Comparison of ENCODE assay signal across 8 mouse cellular contexts in the genomic region with DNA sequence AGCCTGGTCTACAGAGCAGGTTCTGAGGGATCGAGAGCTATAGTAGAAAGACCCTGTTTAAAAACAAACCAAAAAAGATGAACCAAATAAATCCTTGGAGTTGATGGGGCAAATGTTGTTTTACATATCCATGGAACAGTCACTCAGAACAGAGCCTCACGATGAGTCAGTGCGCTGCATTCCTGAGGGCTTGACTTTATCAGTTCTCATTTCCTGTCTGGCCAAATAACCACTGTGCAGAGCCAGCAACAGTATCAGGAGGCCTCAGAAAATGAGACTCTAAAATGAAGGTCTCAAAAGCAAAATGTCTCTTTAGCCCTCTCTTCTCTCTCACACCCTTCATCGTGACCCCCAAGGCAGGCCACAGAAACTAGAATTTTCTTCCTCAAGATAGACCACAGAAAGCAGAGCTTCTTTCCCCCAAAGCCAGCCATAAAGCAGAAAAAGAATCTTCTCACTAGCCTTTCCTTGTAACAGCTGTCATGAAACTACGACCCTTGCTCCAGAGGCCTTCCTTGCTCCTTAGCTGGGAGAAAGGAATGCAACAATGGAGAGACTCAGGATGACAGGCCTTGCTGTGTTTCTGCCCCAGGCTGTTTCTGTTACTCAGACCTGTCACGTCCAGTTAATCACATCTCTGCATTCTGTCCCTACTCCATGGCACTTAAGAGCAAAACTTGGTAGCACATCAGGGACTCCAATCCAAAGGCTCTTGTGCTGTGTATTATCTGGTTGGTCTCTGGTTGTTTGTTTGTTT. TPM values are rescaled to one million over a fixed set of nuclear protein-coding genes. Genes with fewer than 3 reads are reported as not detected.
DNase-seq lines count a peak whose midpoint lies in the region; ATAC-seq and TF ChIP-seq lines count a peak whose summit lies in the region.

No protein-coding gene starts in this region.

- no peak for DNase-seq in hindbrain, embryonic 11.5 days (ENCODE audit: low spot score)
- DNase-seq in NIH3T3 (ENCODE audit: low read depth), result peak; percentile 91
- peak; percentile 73 for DNase-seq in heart, adult 8-10 months (ENCODE audit: low spot score)
- no peak for DNase-seq in layer of hippocampus, adult 2 months (ENCODE audit: low spot score in 2 of 2)
- no peak for DNase-seq in cerebellum, adult 9-10 months
- no peak for DNase-seq in T-cell, adult 2 months (ENCODE audit: low spot score)

- H3K9me3 ChIP-seq in hindbrain, embryonic 16.5 days (ENCODE audit: control insufficient read depth, low read length), result no peaks in the 10 kb centered on the region
- no peaks in the 10 kb centered on the region for H3K9me3 ChIP-seq in hindbrain, embryonic 11.5 days (ENCODE audit: control insufficient read depth, low read length)
- H3K9me3 ChIP-seq in liver, embryonic 12.5 days (replicated peaks), result no peaks in the 10 kb centered on the region

- H3K27ac ChIP-seq in hindbrain, embryonic 16.5 days (ENCODE audit: low read depth, low read length), result no peak overlapping the region
- H3K27ac ChIP-seq in hindbrain, embryonic 11.5 days (ENCODE audit: low read depth, low read length), result no peak overlapping the region
- H3K27ac ChIP-seq in liver, embryonic 12.5 days, result peak overlapping the region; percentile 54
- no peak overlapping the region for H3K27ac ChIP-seq in layer of hippocampus, adult 2 months

- no peaks in the 10 kb centered on the region; the same call in 1 of the 2 replicates for H3K4me1 ChIP-seq in hindbrain, embryonic 16.5 days (ENCODE audit: control insufficient read depth, insufficient read depth, low read depth, low read length)
- H3K4me1 ChIP-seq in hindbrain, embryonic 11.5 days (replicated peaks; ENCODE audit: control insufficient read depth, insufficient read depth, low read length), result no peaks in the 10 kb centered on the region
- H3K4me1 ChIP-seq in liver, embryonic 12.5 days, result peaks cover 18% of the 10 kb centered on the region

- H3K4me3 ChIP-seq in hindbrain, embryonic 16.5 days (ENCODE audit: low read length), result no peak overlapping the region
- no peak overlapping the region for H3K4me3 ChIP-seq in hindbrain, embryonic 11.5 days (ENCODE audit: low read depth, low read length)
- no peak overlapping the region for H3K4me3 ChIP-seq in liver, embryonic 12.5 days
- H3K4me3 ChIP-seq in layer of hippocampus, adult 2 months, result no peak overlapping the region

- H3K36me3 ChIP-seq in hindbrain, embryonic 16.5 days (ENCODE audit: control insufficient read depth, insufficient read depth, low read length), result no peaks in the 10 kb centered on the region
- no peaks in the 10 kb centered on the region for H3K36me3 ChIP-seq in hindbrain, embryonic 11.5 days (ENCODE audit: control insufficient read depth, insufficient read depth, low read length)
- no peaks in the 10 kb centered on the region for H3K36me3 ChIP-seq in liver, embryonic 12.5 days

- no peaks in the 10 kb centered on the region; the same call in 1 of the 2 replicates for H3K27me3 ChIP-seq in hindbrain, embryonic 16.5 days (replicated peaks; ENCODE audit: control insufficient read depth, insufficient read depth, low read length)
- no peaks in the 10 kb centered on the region for H3K27me3 ChIP-seq in hindbrain, embryonic 11.5 days (ENCODE audit: control insufficient read depth, insufficient read depth, low read length)
- no peaks in the 10 kb centered on the region for H3K27me3 ChIP-seq in liver, embryonic 12.5 days (replicated peaks)

- no peak for TF ChIP-seq CTCF in layer of hippocampus, adult 2 months (conservative IDR thresholded peaks at IDR 0.05)

- ATAC-seq in hindbrain, embryonic 16.5 days, result no peak
- no peak for ATAC-seq in hindbrain, embryonic 11.5 days (ENCODE audit: low FRiP score)
- no peak; the same call in 1 of the 2 replicates for ATAC-seq in liver, embryonic 12.5 days

- 68% methylated on average over 6 of the region's 6 CpGs for WGBS in hindbrain, embryonic 16.5 days
- 70% methylated on average over 6 of the region's 6 CpGs for WGBS in hindbrain, embryonic 11.5 days
- 43% methylated on average over 6 of the region's 6 CpGs for WGBS in liver, embryonic 12.5 days (ENCODE audit: insufficient replicate concordance)

- no peak overlapping the region for H3K4me2 ChIP-seq in hindbrain, embryonic 16.5 days (ENCODE audit: low read length)
- no peak overlapping the region for H3K4me2 ChIP-seq in hindbrain, embryonic 11.5 days (replicated peaks; ENCODE audit: low read depth, low read length)
- H3K4me2 ChIP-seq in liver, embryonic 12.5 days, result no peak overlapping the region

- peak overlapping the region; percentile 22; the same call in 1 of the 2 replicates for H3K9ac ChIP-seq in hindbrain, embryonic 16.5 days (ENCODE audit: low read depth, low read length)
- no peak overlapping the region for H3K9ac ChIP-seq in hindbrain, embryonic 11.5 days (ENCODE audit: low read depth, low read length)
- H3K9ac ChIP-seq in liver, embryonic 12.5 days, result no peak overlapping the region

RNA-seq across cellular contexts. Expression of a gene that starts 5.7 kb away (rescaled TPM):
- 46.6 and 48.4 TPM in 2 replicates for polyA plus RNA-seq in hindbrain, embryonic 16.5 days (2015; fragmentation: Nextera tagmentation; extraction: Ambion mirVana)
- polyA plus RNA-seq in hindbrain, embryonic 11.5 days (2014; fragmentation: Nextera tagmentation; extraction: Ambion mirVana), result 61.2 and 63.7 TPM in 2 replicates
- 1 to 10 TPM; 4.1 to 8.3 (median 5.7) TPM for total RNA-seq in heart, adult 8-10 months (2022)
- polyA plus RNA-seq in liver, embryonic 12.5 days (2016; fragmentation: Nextera tagmentation; extraction: Ambion mirVana), result 14.9 and 18.2 TPM in 2 replicates
- total RNA-seq in layer of hippocampus, adult 2 months (2021), result 10 to 100 TPM; 10.8 to 11.4 TPM

RNA-seq across cellular contexts. Expression of a gene that starts 15.2 kb away (rescaled TPM):
- 22.1 and 22.4 TPM in 2 replicates for polyA plus RNA-seq in hindbrain, embryonic 16.5 days (2015; fragmentation: Nextera tagmentation; extraction: Ambion mirVana)
- 12.5 and 17.0 TPM in 2 replicates for polyA plus RNA-seq in hindbrain, embryonic 11.5 days (2014; fragmentation: Nextera tagmentation; extraction: Ambion mirVana)
- total RNA-seq in heart, adult 8-10 months (2022), result 10 to 100 TPM; 11.1 to 12.9 (median 12.0) TPM
- 12.8 TPM in 2 replicates for polyA plus RNA-seq in liver, embryonic 12.5 days (2016; fragmentation: Nextera tagmentation; extraction: Ambion mirVana)
- 10 to 100 TPM in 1 of 2 experiments, 1 to 10 TPM in 1; 9.1 to 11.1 TPM for total RNA-seq in layer of hippocampus, adult 2 months (2021)

RNA-seq across cellular contexts. Expression of a gene that starts 15.4 kb away (rescaled TPM):
- 36.2 and 41.4 TPM in 2 replicates for polyA plus RNA-seq in hindbrain, embryonic 16.5 days (2015; fragmentation: Nextera tagmentation; extraction: Ambion mirVana)
- polyA plus RNA-seq in hindbrain, embryonic 11.5 days (2014; fragmentation: Nextera tagmentation; extraction: Ambion mirVana), result 58.7 and 62.3 TPM in 2 replicates
- 1 to 10 TPM; 1.6 to 4.0 (median 2.3) TPM for total RNA-seq in heart, adult 8-10 months (2022)
- polyA plus RNA-seq in liver, embryonic 12.5 days (2016; fragmentation: Nextera tagmentation; extraction: Ambion mirVana), result 18.5 and 19.4 TPM in 2 replicates
- total RNA-seq in layer of hippocampus, adult 2 months (2021), result 10 to 100 TPM; 12.2 to 12.8 TPM

RNA-seq across cellular contexts. Expression of a gene that starts 35.8 kb away (rescaled TPM):
- 69.0 and 74.0 TPM in 2 replicates for polyA plus RNA-seq in hindbrain, embryonic 16.5 days (2015; fragmentation: Nextera tagmentation; extraction: Ambion mirVana)
- 60.9 and 62.6 TPM in 2 replicates for polyA plus RNA-seq in hindbrain, embryonic 11.5 days (2014; fragmentation: Nextera tagmentation; extraction: Ambion mirVana)
- 10 to 100 TPM; 70.8 to 93.2 (median 82.9) TPM for total RNA-seq in heart, adult 8-10 months (2022)
- 38.0 and 40.8 TPM in 2 replicates for polyA plus RNA-seq in liver, embryonic 12.5 days (2016; fragmentation: Nextera tagmentation; extraction: Ambion mirVana)
- total RNA-seq in layer of hippocampus, adult 2 months (2021), result 10 to 100 TPM; 53.4 to 63.0 TPM

RNA-seq across cellular contexts. Expression of a gene that starts 36.7 kb away (rescaled TPM):
- polyA plus RNA-seq in hindbrain, embryonic 16.5 days (2015; fragmentation: Nextera tagmentation; extraction: Ambion mirVana), result 40.8 and 57.9 TPM in 2 replicates
- 60.9 and 65.4 TPM in 2 replicates for polyA plus RNA-seq in hindbrain, embryonic 11.5 days (2014; fragmentation: Nextera tagmentation; extraction: Ambion mirVana)
- 10 to 100 TPM; 19.5 to 23.3 (median 21.8) TPM for total RNA-seq in heart, adult 8-10 months (2022)
- polyA plus RNA-seq in liver, embryonic 12.5 days (2016; fragmentation: Nextera tagmentation; extraction: Ambion mirVana), result 19.6 and 20.5 TPM in 2 replicates
- 10 to 100 TPM; 80.9 to 81.7 TPM for total RNA-seq in layer of hippocampus, adult 2 months (2021)

Comparison
In these comparisons a context has a peak if more than half of its experiments do, and no peak if none do; other contexts are left out.
1. DNase-seq: peak in NIH3T3 (single experiment) and heart, adult 8-10 months (single experiment); none in hindbrain, embryonic 11.5 days (single experiment), layer of hippocampus, adult 2 months (0 of 2), cerebellum, adult 9-10 months (single experiment) and T-cell, adult 2 months (single experiment).